Mouse (Mus musculus): ENCODE data around the gene Nfkbil1.
"Not testable (repeated sequence)": the region's sequence is repeated elsewhere in the genome, so short reads cannot be mapped to it uniquely, and the experiment has no call there.

The Nfkbil1 gene

GRCm38 (mm10) chr17:35236996-35237395, 1.4 kb upstream of the Nfkbil1 start:
- DNase-seq (ENCODE audit: low spot score in 2 of 2): no peak

GRCm38 (mm10) chr17:35236390-35236746, 776 bp upstream of the Nfkbil1 start:
- DNase-seq (ENCODE audit: low spot score in 2 of 2): peak; percentile 97 to 100

- DNase-seq (ENCODE audit: low spot score in 2 of 2): no peak
These were observed 689 bp downstream of the Nfkbil1 start for GRCm38 (mm10) chr17:35234903-35235302.

GRCm38 (mm10) chr17:35234090-35234489, 1.5 kb downstream of the Nfkbil1 start:
- not testable (repeated sequence) for DNase-seq (ENCODE audit: low spot score in 2 of 2)

GRCm38 (mm10) chr17:35233114-35233980, 2.2 kb downstream of the Nfkbil1 start, which contains the start of gene Atp6v1g2:
Atp6v1g2 (plus strand) TSS chr17:35233660.
- DNase-seq (ENCODE audit: low spot score in 2 of 2): no peak

- DNase-seq (ENCODE audit: low spot score in 2 of 2): no peak
These were observed 2.9 kb downstream of the Nfkbil1 start for GRCm38 (mm10) chr17:35232659-35233058.

- peak in 1 of 2 experiments; percentile 87 for DNase-seq (ENCODE audit: low spot score in 2 of 2)
These were observed 3.5 kb downstream of the Nfkbil1 start for GRCm38 (mm10) chr17:35232043-35232442.

- no peak for DNase-seq (ENCODE audit: low spot score in 2 of 2)
These were observed 4.6 kb downstream of the Nfkbil1 start for GRCm38 (mm10) chr17:35231022-35231421.

- DNase-seq (ENCODE audit: low spot score in 2 of 2): no peak
These were observed 9.0 kb downstream of the Nfkbil1 start for GRCm38 (mm10) chr17:35226561-35227046.

- no peak for DNase-seq (ENCODE audit: low spot score in 2 of 2)
These were observed 10.1 kb downstream of the Nfkbil1 start for GRCm38 (mm10) chr17:35225456-35225855.

GRCm38 (mm10) chr17:35224641-35225040, 11.0 kb downstream of the Nfkbil1 start:
- no peak for DNase-seq (ENCODE audit: low spot score in 2 of 2)

GRCm38 (mm10) chr17:35222299-35222698, 13.3 kb downstream of the Nfkbil1 start:
- no peak for DNase-seq (ENCODE audit: low spot score in 2 of 2)

GRCm38 (mm10) chr17:35220156-35220952, 15.2 kb downstream of the Nfkbil1 start, which contains the start of gene Gm16181:
Gm16181 (plus strand) TSS chr17:35220834.
- no peak for DNase-seq (ENCODE audit: low spot score in 2 of 2)

- DNase-seq (ENCODE audit: low spot score in 2 of 2): no peak
These were observed 16.0 kb downstream of the Nfkbil1 start for GRCm38 (mm10) chr17:35219601-35220041.

GRCm38 (mm10) chr17:35218516-35219193, 16.9 kb downstream of the Nfkbil1 start:
- no peak for DNase-seq (ENCODE audit: low spot score in 2 of 2)

- DNase-seq (ENCODE audit: low spot score in 2 of 2): no peak
These were observed 22.5 kb downstream of the Nfkbil1 start for GRCm38 (mm10) chr17:35213071-35213470.

GRCm38 (mm10) chr17:35210593-35210992, 25.0 kb downstream of the Nfkbil1 start:
- DNase-seq (ENCODE audit: low spot score in 2 of 2): no peak

- DNase-seq (ENCODE audit: low spot score in 2 of 2): no peak
These were observed 25.6 kb downstream of the Nfkbil1 start for GRCm38 (mm10) chr17:35209785-35210535.

- no peak for DNase-seq (ENCODE audit: low spot score in 2 of 2)
These were observed 30.2 kb downstream of the Nfkbil1 start for GRCm38 (mm10) chr17:35205380-35205769.

GRCm38 (mm10) chr17:35204494-35205379, 30.9 kb downstream of the Nfkbil1 start, which contains the start of gene Lta:
Lta (minus strand) TSS chr17:35205351.
- DNase-seq (ENCODE audit: low spot score in 2 of 2): no peak

All from frontal cortex, postnatal 14 days (tissue).